Mouse (Mus musculus): ENCODE measurements around the gene Ints1.

- TF ChIP-seq CTCF (IDR thresholded peaks at IDR 0.05; ENCODE audit: extremely low read depth, insufficient read depth, insufficient read length, insufficient replicate concordance): no peak
- no peak for TF ChIP-seq POLR2A (IDR thresholded peaks at IDR 0.05; ENCODE audit: low read depth, low read length)
Observed at GRCm38 (mm10) chr5:139789466-139789865, 14.0 kb upstream of the Ints1 start.

Data from spleen, adult 2 months (tissue).